Mouse (Mus musculus): ENCODE results near the gene Epc2. TPM values are rescaled to one million over a fixed set of nuclear protein-coding genes. Genes with fewer than 3 reads are reported as not detected.

Epc2 gene
- total RNA-seq, 2 experiments from 2014 or later, result 23.6 to 24.6 TPM

GRCm38 (mm10) chr2:49571159-49571920 is 120.1 kb downstream of the Epc2 start:
- no peak for DNase-seq

GRCm38 (mm10) chr2:49572111-49572642 is 120.9 kb downstream of the Epc2 start:
- DNase-seq, result no peak

GRCm38 (mm10) chr2:49572684-49573083 is 121.4 kb downstream of the Epc2 start:
- no peak for DNase-seq

GRCm38 (mm10) chr2:49573282-49573681 is 122.0 kb downstream of the Epc2 start:
- DNase-seq, result no peak

GRCm38 (mm10) chr2:49580585-49580984 is 129.3 kb downstream of the Epc2 start:
- DNase-seq, result no peak

- no peak for DNase-seq
These were observed 131.3 kb downstream of the Epc2 start for GRCm38 (mm10) chr2:49582546-49582945.

- DNase-seq, result no peak
These were observed 132.0 kb downstream of the Epc2 start for GRCm38 (mm10) chr2:49583311-49583710.

- no peak for DNase-seq
These were observed 139.2 kb downstream of the Epc2 start for GRCm38 (mm10) chr2:49590450-49590849.

- no peak for DNase-seq
These were observed 141.6 kb downstream of the Epc2 start for GRCm38 (mm10) chr2:49592926-49593325.

GRCm38 (mm10) chr2:49594886-49595285 is 143.6 kb downstream of the Epc2 start:
- no peak for DNase-seq

- DNase-seq, result no peak
These were observed 145.0 kb downstream of the Epc2 start for GRCm38 (mm10) chr2:49596318-49596717.

GRCm38 (mm10) chr2:49600021-49600681 is 148.9 kb downstream of the Epc2 start:
- DNase-seq, result no peak

Other genes starting within 250 kb of the Epc2 start
- 1 to 10 TPM in 1 of 2 experiments, under 1 TPM in 1; 0.88 to 1.4 TPM for gene Kif5c, start 167.8 kb downstream of the Epc2 start, total RNA-seq (2021)

Measured in heart, postnatal 4 days (tissue).